Mouse (Mus musculus) ES-Bruce4 (cell line): ENCODE results near the gene Arid5b. TPM values are rescaled to one million over a fixed set of nuclear protein-coding genes. Genes with fewer than 3 reads are reported as not detected.

ENCODE experiments used
- H3K27ac ChIP-seq: 2 replicates; pipeline ENCODE4 v1.5.1; 2012; ENCODE audit warnings: low read length, inconsistent platforms; ENCODE audit not compliant: insufficient read depth
- H3K27me3 ChIP-seq: 2 replicates; pipeline ENCODE4 v1.6.1; 2012; ENCODE audit warnings: mild to moderate bottlenecking, low read length, inconsistent platforms; ENCODE audit not compliant: control insufficient read depth, poor library complexity, insufficient read depth, severe bottlenecking
- H3K36me3 ChIP-seq: 2 replicates; pipeline ENCODE4 v1.6.1; 2012; ENCODE audit warnings: inconsistent platforms, mild to moderate bottlenecking, low read length, moderate library complexity; ENCODE audit not compliant: control insufficient read depth, poor library complexity, insufficient read depth, severe bottlenecking
- H3K4me1 ChIP-seq: one replicate; pipeline ENCODE4 v1.8.1; 2011; ENCODE audit warnings: low read length; ENCODE audit not compliant: control insufficient read depth, insufficient read depth
- H3K4me3 ChIP-seq: 2 replicates; pipeline ENCODE4 v1.5.1; 2011; ENCODE audit warnings: low read depth, mild to moderate bottlenecking, low read length
- H3K9ac ChIP-seq: 2 replicates; pipeline ENCODE4 v1.6.1; 2012; ENCODE audit warnings: low read depth, mild to moderate bottlenecking, inconsistent platforms; ENCODE audit not compliant: poor library complexity, severe bottlenecking
- H3K9me3 ChIP-seq: replicated peaks from 2 replicates; pipeline ENCODE4 v1.6.1; 2012; ENCODE audit warnings: mild to moderate bottlenecking, low read length, inconsistent platforms; ENCODE audit not compliant: control insufficient read depth, poor library complexity, insufficient read depth, severe bottlenecking
- CTCF ChIP-seq: IDR thresholded peaks from one replicate; pipeline ENCODE4 v1.8.1; 2011; ENCODE audit warnings: low read depth, low read length
- EP300 ChIP-seq: IDR thresholded peaks from 2 replicates; pipeline ENCODE4 v1.6.1; 2011; ENCODE audit warnings: low read depth, low read length; ENCODE audit not compliant: insufficient read depth
- POLR2A ChIP-seq: IDR thresholded peaks from one replicate; pipeline ENCODE4 v1.8.1; 2011; ENCODE audit warnings: low read length; ENCODE audit not compliant: insufficient read depth
- polyA plus RNA-seq: library from polyadenylated mRNA; stranded (reverse); fragments of >200 nt; gene quantifications from 2 replicates; pipeline ENCODE4 v1.2.4, GENCODE M21; 2011; ENCODE audit warnings: low read depth; ENCODE audit not compliant: missing spikeins, insufficient read depth, insufficient read length

Gene Arid5b
- polyA plus RNA-seq, 1 experiment: 48.3 TPM

GRCm38 (mm10) chr10:68219327-68219726 lies 59.2 kb downstream of the Arid5b start:
- no peak overlapping the region for H3K27ac ChIP-seq
- no peaks in the 10 kb centered on the region for H3K36me3 ChIP-seq
- no peak overlapping the region for H3K4me3 ChIP-seq
- TF ChIP-seq EP300: no peak
- H3K27me3 ChIP-seq: no peaks in the 10 kb centered on the region
- no peaks in the 10 kb centered on the region for H3K4me1 ChIP-seq
- H3K9me3 ChIP-seq: peaks cover 3% of the 10 kb centered on the region; the same call in 1 of the 2 replicates
- no peak overlapping the region for H3K9ac ChIP-seq

DNA sequence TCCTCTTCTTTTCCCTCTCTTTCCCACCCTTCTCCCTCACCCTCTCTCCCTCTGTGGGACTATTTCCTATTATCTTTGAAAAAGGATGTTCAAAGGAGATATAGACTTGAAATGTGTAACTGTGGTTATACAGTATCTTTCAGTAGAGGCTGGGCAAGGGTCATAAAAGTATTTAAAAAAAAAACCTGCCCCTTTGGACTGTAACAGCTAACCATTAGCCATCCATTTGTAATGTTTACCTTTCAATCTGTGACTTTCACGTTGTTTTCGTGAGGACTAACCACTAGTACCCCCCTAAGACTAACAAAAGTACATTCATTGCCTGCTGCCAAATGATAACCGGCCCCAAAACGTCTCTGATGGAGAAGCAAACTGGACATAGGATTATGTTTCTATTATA lies 59.9 kb downstream of the Arid5b start:
- H3K36me3 ChIP-seq: no peaks in the 10 kb centered on the region
- no peaks in the 10 kb centered on the region for H3K4me1 ChIP-seq
- peaks cover 3% of the 10 kb centered on the region; the same call in 1 of the 2 replicates for H3K9me3 ChIP-seq
- H3K27ac ChIP-seq: no peak overlapping the region
- no peaks in the 10 kb centered on the region for H3K27me3 ChIP-seq
- H3K9ac ChIP-seq: no peak overlapping the region
- no peak for TF ChIP-seq CTCF
- TF ChIP-seq EP300: no peak
- TF ChIP-seq POLR2A: no peak
- no peak overlapping the region for H3K4me3 ChIP-seq

DNA sequence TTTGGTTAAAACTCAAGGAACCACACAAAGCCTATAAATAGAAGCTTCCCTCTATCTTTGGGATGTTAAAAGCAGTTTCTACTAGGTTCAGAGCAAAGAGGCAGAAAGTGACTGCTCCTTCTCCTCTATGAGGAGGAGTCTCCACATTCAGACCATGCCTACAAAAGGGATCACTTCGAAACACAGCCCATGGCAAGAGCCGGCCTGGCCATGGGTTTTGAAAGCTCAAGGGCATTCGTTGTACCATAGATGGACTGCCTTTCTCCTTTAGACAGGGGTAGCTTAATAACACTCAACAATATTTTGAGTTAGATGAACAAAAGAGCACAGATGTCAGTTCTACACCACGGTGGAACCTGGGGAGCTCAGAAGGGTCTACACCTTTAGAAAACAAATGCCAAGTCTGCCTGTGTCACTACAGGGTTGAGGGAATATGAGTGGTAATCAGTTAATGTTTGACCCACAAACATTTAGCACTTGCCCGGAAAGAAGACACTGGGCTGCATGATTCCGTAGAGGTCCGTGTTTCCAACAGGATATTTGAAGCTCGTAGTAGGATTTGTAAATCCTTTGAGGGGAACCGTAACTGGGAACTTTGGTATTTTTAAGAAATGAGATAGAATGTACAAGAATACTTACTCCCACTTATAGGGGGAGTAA lies 63.6 kb downstream of the Arid5b start:
- H3K4me1 ChIP-seq: no peaks in the 10 kb centered on the region
- no peak overlapping the region for H3K4me3 ChIP-seq
- no peaks in the 10 kb centered on the region for H3K36me3 ChIP-seq
- H3K9me3 ChIP-seq: peaks cover 3% of the 10 kb centered on the region; the same call in 1 of the 2 replicates
- no peaks in the 10 kb centered on the region for H3K27me3 ChIP-seq
- H3K9ac ChIP-seq: no peak overlapping the region
- H3K27ac ChIP-seq: no peak overlapping the region
- no peak for TF ChIP-seq CTCF
- TF ChIP-seq POLR2A: no peak
- TF ChIP-seq EP300: no peak

DNA sequence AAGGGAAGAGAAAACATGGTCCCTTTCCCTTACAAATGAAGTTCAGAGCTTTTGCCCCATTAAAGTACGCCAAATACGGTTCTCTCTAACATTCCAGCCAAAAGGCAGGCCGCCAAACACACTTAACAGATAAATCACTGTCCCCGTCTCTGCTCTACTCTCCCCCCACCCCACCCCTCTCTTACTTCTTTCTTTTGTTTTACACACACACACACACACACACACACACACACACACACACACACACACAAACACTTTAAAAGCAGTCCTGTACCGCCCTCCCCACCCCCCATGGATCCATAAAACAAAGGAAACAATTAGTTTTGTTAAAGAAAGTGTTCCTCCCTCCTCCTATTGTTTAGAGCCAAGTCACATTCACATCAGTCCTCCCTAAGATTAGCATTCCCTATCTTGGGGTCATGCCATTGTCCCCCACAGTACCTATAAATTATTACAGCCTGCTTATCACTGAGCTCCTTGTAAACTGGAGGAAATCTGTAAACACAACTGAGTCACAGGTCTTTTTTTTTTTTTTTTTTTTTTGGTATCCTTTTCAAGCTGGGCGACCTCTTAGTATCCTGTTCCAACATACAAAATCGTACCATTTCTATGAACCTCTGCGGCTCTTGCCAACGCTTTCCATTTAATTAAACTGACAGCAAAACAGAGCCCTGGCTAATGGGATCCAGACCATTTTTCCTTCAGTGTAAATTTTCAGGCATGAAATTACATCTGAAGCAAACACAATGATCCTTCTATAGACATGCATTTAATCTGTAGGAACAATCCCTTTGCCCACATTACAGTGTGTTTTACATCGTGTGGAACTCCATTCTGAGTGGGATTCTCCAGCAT lies 66.3 kb downstream of the Arid5b start:
- Histone ChIP-seq H3K4me3 (no peak overlapping the region), H3K27ac (peak overlapping the region; percentile 65), H3K36me3 (no peaks in the 10 kb centered on the region), H3K9ac (no peak overlapping the region), H3K9me3 (peaks cover 3% of the 10 kb centered on the region; the same call in 1 of the 2 replicates), H3K4me1 (no peaks in the 10 kb centered on the region), H3K27me3 (no peaks in the 10 kb centered on the region)
- no peak for TF ChIP-seq EP300
- TF ChIP-seq POLR2A: no peak
- no peak for TF ChIP-seq CTCF

- H3K4me3 ChIP-seq: no peak overlapping the region
- H3K4me1 ChIP-seq: no peaks in the 10 kb centered on the region
- peaks cover 5% of the 10 kb centered on the region for H3K9me3 ChIP-seq
- peak overlapping the region; percentile 65; the same call in 1 of the 2 replicates for H3K27ac ChIP-seq
- no peak overlapping the region for H3K9ac ChIP-seq
- H3K27me3 ChIP-seq: no peaks in the 10 kb centered on the region
- no peaks in the 10 kb centered on the region for H3K36me3 ChIP-seq
- TF ChIP-seq EP300 (no peak), POLR2A (no peak), CTCF (no peak)
These were observed 67.0 kb downstream of the Arid5b start for GRCm38 (mm10) chr10:68211514-68211913.

DNA sequence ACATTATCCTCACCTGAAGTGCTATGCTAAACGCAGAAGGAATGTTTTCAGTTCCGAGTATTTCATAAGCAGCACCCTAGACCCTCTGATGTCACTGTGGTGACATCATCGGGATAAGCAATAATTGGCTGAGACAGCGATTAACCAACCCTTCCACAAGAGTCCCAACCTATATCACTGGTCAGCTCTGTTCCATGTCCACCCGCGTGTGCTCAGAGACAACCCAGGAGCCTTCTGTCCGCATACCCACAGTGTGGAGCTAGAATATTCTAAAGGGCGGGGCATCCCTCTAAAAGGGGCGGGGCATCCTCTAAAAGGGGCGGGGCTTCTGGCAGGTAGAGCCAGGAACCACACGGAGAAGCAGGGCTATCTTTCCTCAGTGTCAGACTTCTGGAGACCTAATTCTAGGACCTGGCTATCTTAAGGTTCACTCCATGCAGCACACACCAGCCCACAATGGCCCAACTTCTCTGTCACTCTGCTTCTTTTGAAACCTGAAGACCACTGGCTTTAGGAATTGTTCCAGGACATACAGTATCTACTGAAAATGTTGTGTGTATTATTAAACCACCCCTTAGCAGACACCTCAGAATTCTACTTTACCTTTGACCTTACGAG lies 68.4 kb downstream of the Arid5b start:
- H3K27ac ChIP-seq: no peak overlapping the region
- H3K9ac ChIP-seq: no peak overlapping the region
- no peaks in the 10 kb centered on the region for H3K27me3 ChIP-seq
- H3K36me3 ChIP-seq: no peaks in the 10 kb centered on the region
- no peak for TF ChIP-seq EP300
- TF ChIP-seq POLR2A: no peak
- no peak for TF ChIP-seq CTCF
- peaks cover 8% of the 10 kb centered on the region for H3K9me3 ChIP-seq
- H3K4me3 ChIP-seq: no peak overlapping the region
- H3K4me1 ChIP-seq: no peaks in the 10 kb centered on the region
